Mouse (Mus musculus) granulocyte monocyte progenitor cell, adult 5-6 weeks (primary cell): Measurements from ENCODE around the gene Lpp. TPM values are rescaled to one million over a fixed set of nuclear protein-coding genes. Genes with fewer than 3 reads are reported as not detected.
A peak's percentile ranks its signal among the peaks of the same experiment; 100 is the strongest.

Experiments
- ATAC-seq: replicated peaks from 2 replicates; pipeline ENCODE4 v1.8.0; 2016; ENCODE audit warnings: mild to moderate bottlenecking, moderate TSS enrichment, inconsistent platforms; ENCODE audit not compliant: poor library complexity, severe bottlenecking
- total RNA-seq, 2 experiments: library from RNA; stranded (forward) in 1 of 2; stranded (reverse) in 1 of 2; fragments of 200-712, 200-1000 nt in 1 of 2; fragments of >200 nt in 1 of 2; fragmentation: Nextera tagmentation in 1 of 2; gene quantifications; 2 replicates each; pipeline ENCODE4 v1.2.3; 2014 to 2017

Gene Lpp
- total RNA-seq, 2 experiments from 2014 or later: 3.2 to 3.5 TPM

- peak; percentile 96 for ATAC-seq
Observed at GRCm38 (mm10) chr16:24599766-24600165, 206.5 kb downstream of the Lpp start.

- ATAC-seq: no peak
Observed at GRCm38 (mm10) chr16:24600260-24600948, 207.1 kb downstream of the Lpp start.

GRCm38 (mm10) chr16:24603342-24603741 lies 210.0 kb downstream of the Lpp start:
- peak; percentile 86 for ATAC-seq

- ATAC-seq: no peak
Observed at GRCm38 (mm10) chr16:24607896-24608457, 214.7 kb downstream of the Lpp start.

- ATAC-seq: peak; percentile 43
Observed at GRCm38 (mm10) chr16:24619458-24619857, 226.2 kb downstream of the Lpp start.

GRCm38 (mm10) chr16:24620021-24620420 lies 226.7 kb downstream of the Lpp start:
- peak; percentile 90 for ATAC-seq

- no peak for ATAC-seq
Observed at GRCm38 (mm10) chr16:24622226-24623194, 229.2 kb downstream of the Lpp start.

GRCm38 (mm10) chr16:24624335-24624734 lies 231.0 kb downstream of the Lpp start:
- peak; percentile 33 for ATAC-seq

- ATAC-seq: peak; percentile 73
Observed at GRCm38 (mm10) chr16:24625576-24625975, 232.3 kb downstream of the Lpp start.

- no peak for ATAC-seq
Observed at GRCm38 (mm10) chr16:24628779-24629178, 235.5 kb downstream of the Lpp start.

- ATAC-seq: peak; percentile 77
Observed at GRCm38 (mm10) chr16:24629218-24630172, 236.2 kb downstream of the Lpp start.

GRCm38 (mm10) chr16:24635381-24635919 lies 242.1 kb downstream of the Lpp start:
- no peak for ATAC-seq

- ATAC-seq: no peak
Observed at GRCm38 (mm10) chr16:24636894-24637293, 243.6 kb downstream of the Lpp start.

GRCm38 (mm10) chr16:24641003-24641797 lies 247.9 kb downstream of the Lpp start:
- ATAC-seq: no peak

GRCm38 (mm10) chr16:24643024-24643635 lies 249.8 kb downstream of the Lpp start:
- ATAC-seq: no peak

GRCm38 (mm10) chr16:24644154-24644553 lies 250.8 kb downstream of the Lpp start:
- no peak for ATAC-seq

GRCm38 (mm10) chr16:24644760-24645406 lies 251.6 kb downstream of the Lpp start:
- no peak for ATAC-seq
